Mouse (Mus musculus) embryonic stem cell, embryonic (primary cell): ENCODE measurements around the gene A830018L16Rik.

Source experiments
- CTCF ChIA-PET, 4 experiments: fragments of 300-600 bp in 2 of 4; fragments of 350-600 bp in 2 of 4; sonication (Branson Sonifier 250); formaldehyde crosslinking; loops; one replicate each; lab custom pipeline; 2022; ENCODE audit warnings: inconsistent platforms in 2 of 4; lab: Charles Lee
- POLR2A ChIA-PET, 4 experiments: fragments of 300-600 bp in 2 of 4; fragments of 350-600 bp in 2 of 4; sonication (Branson Sonifier 250); formaldehyde crosslinking; loops; one replicate each; lab custom pipeline; 2022; ENCODE audit warnings: antibody characterized with exemption in 4 of 4, inconsistent platforms in 1 of 4; lab: Charles Lee

The A830018L16Rik gene

GRCm38 (mm10) chr1:11881706-11882105, 467.8 kb downstream of the A830018L16Rik start:
- ChIA-PET CTCF (no interaction called here), POLR2A (no interaction called here)

- POLR2A ChIA-PET = no interaction called here
- CTCF ChIA-PET = no interaction called here
Measured at GRCm38 (mm10) chr1:11895715-11896114, 481.8 kb downstream of the A830018L16Rik start.

GRCm38 (mm10) chr1:11915873-11916272, 502.0 kb downstream of the A830018L16Rik start:
- POLR2A ChIA-PET = no interaction called here
- CTCF ChIA-PET = no interaction called here

- CTCF ChIA-PET = no interaction called here
- POLR2A ChIA-PET = no interaction called here
Measured at GRCm38 (mm10) chr1:11936984-11937383, 523.1 kb downstream of the A830018L16Rik start.

GRCm38 (mm10) chr1:11959421-11960206, 545.7 kb downstream of the A830018L16Rik start:
- ChIA-PET POLR2A (interaction anchor here in 1 of 4 experiments (0.7 kb wide), 1 partner anchor 188 kb away, joined by 4 read pairs; no protein-coding TSS in a partner anchor), CTCF (no interaction called here)

- ChIA-PET CTCF (no interaction called here), POLR2A (interaction anchor here in 1 of 4 experiments (0.6 kb wide), 1 partner anchor 547 kb away, joined by 3 read pairs; no protein-coding TSS in a partner anchor)
Measured at GRCm38 (mm10) chr1:11982590-11983136, 568.8 kb downstream of the A830018L16Rik start.

GRCm38 (mm10) chr1:11990011-11990410, 576.1 kb downstream of the A830018L16Rik start:
- CTCF ChIA-PET = no interaction called here
- POLR2A ChIA-PET = no interaction called here

GRCm38 (mm10) chr1:11996297-11996878, 582.5 kb downstream of the A830018L16Rik start:
- ChIA-PET CTCF (no interaction called here), POLR2A (no interaction called here)

- CTCF ChIA-PET = interaction anchor here in 1 of 4 experiments (0.6 kb wide), 1 partner anchor 511 kb away, joined by 3 read pairs; no protein-coding TSS in a partner anchor
- POLR2A ChIA-PET = no interaction called here
Measured at GRCm38 (mm10) chr1:11997574-11997973, 583.7 kb downstream of the A830018L16Rik start.

GRCm38 (mm10) chr1:12000557-12000956, 586.7 kb downstream of the A830018L16Rik start:
- CTCF ChIA-PET = no interaction called here
- POLR2A ChIA-PET = no interaction called here

GRCm38 (mm10) chr1:12008789-12009550, 595.1 kb downstream of the A830018L16Rik start:
- CTCF ChIA-PET = no interaction called here
- POLR2A ChIA-PET = no interaction called here

- POLR2A ChIA-PET = no interaction called here
Measured at GRCm38 (mm10) chr1:12009551-12009846, 595.6 kb downstream of the A830018L16Rik start.

GRCm38 (mm10) chr1:12010607-12011006, 596.7 kb downstream of the A830018L16Rik start:
- ChIA-PET CTCF (no interaction called here), POLR2A (no interaction called here)

More at GRCm38 (mm10) chr1:12009551-12009846, 595.6 kb downstream of the A830018L16Rik start:
- CTCF ChIA-PET = no interaction called here

GRCm38 (mm10) chr1:12020646-12021045, 606.7 kb downstream of the A830018L16Rik start:
- ChIA-PET CTCF (interaction anchor here in 1 of 4 experiments (0.7 kb wide), 1 partner anchor 378 kb away, joined by 4 read pairs; no protein-coding TSS in a partner anchor), POLR2A (interaction anchor here in 2 of 4 experiments (0.6 kb wide), 2 partner anchors 124 to 816 kb away, joined by 3 to 4 read pairs; no protein-coding TSS in a partner anchor)
